Mouse (Mus musculus) neural tube, embryonic 14.5 days (tissue): ENCODE results near the gene Rrbp1. TPM values are rescaled to one million over a fixed set of nuclear protein-coding genes. Genes with fewer than 3 reads are reported as not detected.
A peak's percentile ranks its signal among the peaks of the same experiment; 100 is the strongest.

Experiments used
- ATAC-seq: fragments of 200-750 bp; cut with Nextera tagmentation; 2 replicates; pipeline ENCODE4 v1.8.0; 2017; ENCODE audit warnings: low read depth, mild to moderate bottlenecking, moderate TSS enrichment, moderate library complexity
- H3K27ac ChIP-seq: fragments of 300-500 bp; sonication (generic); 2 replicates; pipeline ENCODE4 v1.5.1; 2014; ENCODE audit warnings: low read depth, mild to moderate bottlenecking, control low read depth, low read length, moderate library complexity, mixed read lengths
- H3K27me3 ChIP-seq: fragments of 300-500 bp; sonication (generic); 2 replicates; pipeline ENCODE4 v1.6.1; 2014; ENCODE audit warnings: low read length; ENCODE audit not compliant: control insufficient read depth, insufficient read depth
- H3K36me3 ChIP-seq: fragments of 300-500 bp; sonication (generic); 2 replicates; pipeline ENCODE4 v1.6.1; 2014; ENCODE audit warnings: low read length, mixed read lengths; ENCODE audit not compliant: control insufficient read depth, insufficient read depth
- H3K4me1 ChIP-seq: fragments of 300-500 bp; sonication (generic); 2 replicates; pipeline ENCODE4 v1.6.1; 2014; ENCODE audit warnings: low read length; ENCODE audit not compliant: control insufficient read depth, insufficient read depth
- H3K4me2 ChIP-seq: fragments of 300-500 bp; sonication (generic); 2 replicates; pipeline ENCODE4 v1.6.1; 2014; ENCODE audit warnings: mild to moderate bottlenecking, low read depth, low read length, control low read depth
- H3K4me3 ChIP-seq: fragments of 300-500 bp; sonication (generic); 2 replicates; pipeline ENCODE4 v1.5.1; 2014; ENCODE audit warnings: low read depth, low read length, control low read depth, mixed read lengths
- H3K9ac ChIP-seq: fragments of 300-500 bp; sonication (generic); replicated peaks from 2 replicates; pipeline ENCODE4 v1.6.1; 2014; ENCODE audit warnings: low read depth, mild to moderate bottlenecking, control low read depth, low read length, mixed read lengths
- H3K9me3 ChIP-seq: fragments of 300-500 bp; sonication (generic); 2 replicates; pipeline ENCODE4 v1.6.1; 2016; ENCODE audit warnings: low read length; ENCODE audit not compliant: control insufficient read depth
- WGBS: fragments of 180-500 bp; shearing (Covaris S2); extraction: QIAGEN DNeasy Blood & Tissue Kit; methylation state at CpG from one replicate; pipeline ENCODE4 v1.1.7; 2014; 5-methylcytosine and 5-hydroxymethylcytosine counted together
- polyA plus RNA-seq: library from polyadenylated mRNA; unstranded; fragments of >200 nt; fragmentation: Nextera tagmentation; extraction: Ambion mirVana; gene quantifications from 2 replicates; pipeline ENCODE4 v1.2.1, GENCODE M21; 2014

The Rrbp1 gene
- polyA plus RNA-seq, 1 experiment from 2014 or later, result 32.7 TPM

DNA sequence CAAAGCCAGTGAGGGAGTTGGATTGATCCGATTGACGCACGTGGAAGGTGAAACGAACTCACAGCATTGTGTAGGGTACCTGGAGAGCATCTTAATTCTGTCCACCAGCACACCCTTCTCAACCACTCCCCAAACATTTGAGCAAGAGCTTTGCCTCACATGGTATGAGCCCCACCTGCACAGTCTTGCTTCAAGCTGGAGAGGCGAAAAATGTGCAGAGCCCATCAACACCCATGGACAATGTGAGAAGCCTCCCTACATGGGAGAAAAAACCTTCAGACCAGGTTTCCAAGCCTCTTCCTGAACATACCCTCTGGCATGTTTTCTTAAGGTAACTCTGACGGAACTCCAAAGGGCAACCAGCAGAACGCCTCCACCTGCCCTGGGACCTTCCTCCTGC lies 19.7 kb upstream of the Rrbp1 start:
- Histone ChIP-seq H3K9ac (no peak overlapping the region), H3K4me2 (no peak overlapping the region), H3K27ac (no peak overlapping the region), H3K27me3 (no peaks in the 10 kb centered on the region), H3K36me3 (no peaks in the 10 kb centered on the region), H3K9me3 (no peaks in the 10 kb centered on the region), H3K4me1 (no peaks in the 10 kb centered on the region), H3K4me3 (no peak overlapping the region)
- WGBS, result 88% methylated on average over 7 of the region's 7 CpGs
- ATAC-seq, result no peak

DNA sequence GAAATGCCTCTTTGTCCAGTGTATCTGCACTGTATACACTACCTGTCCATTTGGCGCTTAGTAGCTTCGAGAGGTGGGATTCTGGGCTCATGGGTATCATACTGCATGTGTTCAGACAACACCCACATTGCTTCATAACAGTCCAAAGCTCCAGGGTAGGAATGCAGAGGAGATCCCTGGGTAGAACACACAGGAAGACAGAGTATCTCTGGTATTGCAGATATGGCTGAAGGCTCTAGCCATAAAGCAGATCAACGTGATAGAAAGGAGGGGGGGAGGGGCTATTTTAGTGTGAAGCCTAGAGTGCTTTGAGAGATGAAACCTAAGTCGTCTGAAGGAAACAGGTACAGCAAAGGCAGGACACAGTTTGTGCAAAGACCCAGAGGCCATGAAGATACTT lies 15.4 kb upstream of the Rrbp1 start:
- H3K4me2 ChIP-seq, result no peak overlapping the region
- H3K9ac ChIP-seq, result no peak overlapping the region
- no peak overlapping the region for H3K4me3 ChIP-seq
- H3K4me1 ChIP-seq, result no peaks in the 10 kb centered on the region
- H3K27me3 ChIP-seq, result no peaks in the 10 kb centered on the region
- no peaks in the 10 kb centered on the region for H3K36me3 ChIP-seq
- no peak for ATAC-seq
- H3K27ac ChIP-seq, result no peak overlapping the region
- no peaks in the 10 kb centered on the region for H3K9me3 ChIP-seq
- 80% methylated on average over 4 of the region's 4 CpGs for WGBS

DNA sequence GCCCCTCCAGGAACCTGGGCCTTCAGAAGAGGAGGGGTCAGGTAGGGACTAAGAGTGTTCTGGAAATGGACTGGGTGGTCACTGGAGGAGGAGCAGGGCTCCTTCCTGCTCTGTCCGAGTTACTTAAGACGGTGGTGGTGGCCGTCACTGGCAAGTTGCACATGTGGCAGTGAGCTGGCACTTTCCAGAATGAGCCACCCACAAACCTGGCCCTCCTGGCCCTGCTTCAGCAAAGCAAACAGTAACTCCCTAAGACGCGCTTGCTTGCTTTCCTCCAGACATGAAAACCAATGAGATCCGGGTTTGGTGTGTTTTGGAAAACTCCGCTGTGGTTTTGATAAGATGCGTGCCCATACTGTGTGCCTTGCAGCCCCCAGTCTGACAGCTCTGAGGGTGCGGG lies 14.3 kb upstream of the Rrbp1 start:
- H3K36me3 ChIP-seq, result no peaks in the 10 kb centered on the region
- WGBS, result 91% methylated on average over 9 of the region's 9 CpGs
- no peak for ATAC-seq

DNA sequence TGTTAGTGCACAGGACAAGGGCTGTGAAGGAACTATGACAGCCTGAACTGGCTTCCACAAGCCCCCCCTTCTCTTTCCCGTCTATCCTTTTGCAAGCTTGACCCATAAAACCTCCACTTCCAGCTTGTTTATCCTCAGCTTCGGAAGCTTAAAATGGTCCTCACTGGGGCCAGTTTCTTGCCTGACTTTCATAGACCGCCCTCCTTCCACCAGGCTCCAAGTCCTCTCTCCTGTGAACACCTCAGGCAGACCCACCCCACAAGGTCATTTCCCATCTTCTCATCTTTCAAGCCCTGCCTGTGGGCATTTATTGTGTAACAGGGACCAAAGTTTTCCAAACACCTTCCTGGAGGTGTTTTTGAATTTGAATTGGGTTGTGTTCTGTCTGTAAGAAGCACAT lies 11.4 kb upstream of the Rrbp1 start:
- H3K9ac ChIP-seq, result no peak overlapping the region
- ATAC-seq, result no peak
- no peaks in the 10 kb centered on the region for H3K27me3 ChIP-seq
- H3K27ac ChIP-seq, result no peak overlapping the region
- WGBS, result 69% methylated on average over 3 of the region's 3 CpGs
- H3K9me3 ChIP-seq, result no peaks in the 10 kb centered on the region
- H3K36me3 ChIP-seq, result no peaks in the 10 kb centered on the region
- H3K4me1 ChIP-seq, result no peaks in the 10 kb centered on the region
- no peak overlapping the region for H3K4me2 ChIP-seq
- no peak overlapping the region for H3K4me3 ChIP-seq

More for the DNA sequence above, 14.3 kb upstream of the Rrbp1 start:
- Histone ChIP-seq H3K9ac (no peak overlapping the region), H3K4me2 (no peak overlapping the region), H3K27me3 (no peaks in the 10 kb centered on the region), H3K9me3 (no peaks in the 10 kb centered on the region), H3K4me3 (no peak overlapping the region), H3K4me1 (no peaks in the 10 kb centered on the region), H3K27ac (no peak overlapping the region)

DNA sequence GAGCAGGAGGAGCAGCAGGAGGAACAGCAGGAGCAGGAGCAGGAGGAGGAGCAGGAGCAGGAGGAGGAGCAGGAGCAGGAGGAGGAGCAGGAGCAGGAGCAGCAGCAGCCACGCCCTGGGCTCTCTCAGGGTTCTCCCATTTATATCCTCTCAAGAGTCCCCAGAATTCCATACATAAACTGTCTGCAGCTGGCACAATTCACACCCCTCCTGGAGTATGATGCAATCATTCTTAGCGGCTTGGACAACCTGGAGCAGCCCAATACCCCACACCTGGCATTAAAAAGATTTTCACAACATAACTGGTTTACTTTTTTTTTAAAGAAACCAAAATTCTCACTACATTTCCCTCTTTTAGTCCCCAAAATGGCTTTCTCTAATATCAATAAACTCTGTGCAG lies 8.9 kb upstream of the Rrbp1 start:
- Histone ChIP-seq H3K9me3 (no peaks in the 10 kb centered on the region), H3K4me1 (no peaks in the 10 kb centered on the region), H3K36me3 (no peaks in the 10 kb centered on the region), H3K27me3 (no peaks in the 10 kb centered on the region), H3K4me2 (no peak overlapping the region), H3K4me3 (no peak overlapping the region), H3K9ac (no peak overlapping the region), H3K27ac (no peak overlapping the region)
- WGBS, result 77% methylated on average over 2 of the region's 2 CpGs
- ATAC-seq, result no peak

DNA sequence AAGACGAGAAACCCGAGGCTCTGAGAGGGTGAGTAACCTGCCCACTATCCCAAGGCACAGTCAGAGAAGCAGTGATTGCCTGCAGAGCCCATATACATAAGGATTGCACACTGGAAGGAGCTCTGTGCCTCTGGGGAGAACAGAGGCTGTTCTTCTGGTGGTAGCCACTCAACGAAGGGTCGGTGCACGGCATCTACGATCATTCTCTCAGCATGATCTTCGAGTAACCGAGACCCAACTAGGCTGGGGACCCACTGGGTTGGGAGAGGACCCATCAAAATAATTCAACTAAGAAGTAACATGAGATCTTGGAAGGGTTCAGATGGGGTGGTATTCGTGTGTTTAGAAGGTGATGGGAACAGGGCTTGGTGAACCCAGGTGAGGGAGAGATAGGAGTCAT lies 4.8 kb upstream of the Rrbp1 start:
- no peaks in the 10 kb centered on the region for H3K9me3 ChIP-seq
- H3K4me2 ChIP-seq, result no peak overlapping the region
- 86% methylated on average over 9 of the region's 9 CpGs for WGBS
- no peak overlapping the region for H3K9ac ChIP-seq
- H3K4me1 ChIP-seq, result no peaks in the 10 kb centered on the region
- no peaks in the 10 kb centered on the region for H3K27me3 ChIP-seq
- ATAC-seq, result no peak
- H3K4me3 ChIP-seq, result no peak overlapping the region
- no peak overlapping the region for H3K27ac ChIP-seq
- H3K36me3 ChIP-seq, result no peaks in the 10 kb centered on the region

DNA sequence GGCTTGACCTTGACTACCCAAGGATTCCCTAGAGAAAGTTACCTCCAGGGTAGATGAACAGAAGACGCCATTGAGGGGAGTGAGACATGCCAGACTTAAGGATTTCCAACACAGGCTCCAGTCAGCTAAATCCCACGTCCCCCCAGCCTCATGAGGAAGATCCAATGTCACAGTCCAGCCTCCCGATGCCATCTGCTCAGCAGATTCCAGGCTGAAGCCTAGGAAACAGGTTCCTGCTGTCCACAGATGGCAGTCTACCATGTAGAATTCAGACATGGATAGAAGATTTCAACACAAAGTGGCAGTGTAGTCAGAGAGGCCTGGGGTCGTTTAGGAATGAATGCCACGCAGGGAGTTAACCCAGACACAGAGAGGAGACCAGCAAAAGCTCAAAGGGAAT lies 3.4 kb upstream of the Rrbp1 start:
- Histone ChIP-seq H3K9ac (no peak overlapping the region), H3K27ac (no peak overlapping the region), H3K36me3 (no peaks in the 10 kb centered on the region), H3K4me3 (no peak overlapping the region), H3K27me3 (no peaks in the 10 kb centered on the region), H3K4me1 (no peaks in the 10 kb centered on the region), H3K4me2 (no peak overlapping the region), H3K9me3 (no peaks in the 10 kb centered on the region)
- 51% methylated on average over 5 of the region's 5 CpGs for WGBS
- no peak for ATAC-seq

DNA sequence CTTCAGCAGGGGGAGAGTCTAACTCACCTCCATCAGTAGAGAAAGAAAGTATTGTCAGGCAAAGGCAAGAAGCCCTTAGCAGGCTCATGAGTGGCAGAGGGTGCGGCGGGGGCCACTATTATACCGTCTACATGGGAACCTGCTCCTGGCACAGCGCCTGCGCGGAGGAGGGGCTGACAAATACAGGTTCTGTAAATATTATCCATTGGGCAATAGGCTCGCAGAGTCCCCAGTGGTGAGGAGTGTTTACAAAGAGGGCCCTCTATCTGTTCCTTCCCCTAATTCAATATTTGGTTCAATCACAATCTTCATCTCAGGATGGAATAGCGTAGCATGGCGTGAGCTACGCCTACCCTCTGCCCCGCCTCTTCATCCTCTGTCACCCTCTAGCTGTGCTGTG lies 3.0 kb upstream of the Rrbp1 start:
- no peaks in the 10 kb centered on the region for H3K27me3 ChIP-seq
- no peaks in the 10 kb centered on the region for H3K4me1 ChIP-seq
- H3K27ac ChIP-seq, result no peak overlapping the region
- H3K36me3 ChIP-seq, result no peaks in the 10 kb centered on the region
- H3K4me2 ChIP-seq, result no peak overlapping the region
- ATAC-seq, result no peak
- no peak overlapping the region for H3K9ac ChIP-seq
- no peak overlapping the region for H3K4me3 ChIP-seq
- 87% methylated on average over 11 of the region's 11 CpGs for WGBS
- no peaks in the 10 kb centered on the region for H3K9me3 ChIP-seq

DNA sequence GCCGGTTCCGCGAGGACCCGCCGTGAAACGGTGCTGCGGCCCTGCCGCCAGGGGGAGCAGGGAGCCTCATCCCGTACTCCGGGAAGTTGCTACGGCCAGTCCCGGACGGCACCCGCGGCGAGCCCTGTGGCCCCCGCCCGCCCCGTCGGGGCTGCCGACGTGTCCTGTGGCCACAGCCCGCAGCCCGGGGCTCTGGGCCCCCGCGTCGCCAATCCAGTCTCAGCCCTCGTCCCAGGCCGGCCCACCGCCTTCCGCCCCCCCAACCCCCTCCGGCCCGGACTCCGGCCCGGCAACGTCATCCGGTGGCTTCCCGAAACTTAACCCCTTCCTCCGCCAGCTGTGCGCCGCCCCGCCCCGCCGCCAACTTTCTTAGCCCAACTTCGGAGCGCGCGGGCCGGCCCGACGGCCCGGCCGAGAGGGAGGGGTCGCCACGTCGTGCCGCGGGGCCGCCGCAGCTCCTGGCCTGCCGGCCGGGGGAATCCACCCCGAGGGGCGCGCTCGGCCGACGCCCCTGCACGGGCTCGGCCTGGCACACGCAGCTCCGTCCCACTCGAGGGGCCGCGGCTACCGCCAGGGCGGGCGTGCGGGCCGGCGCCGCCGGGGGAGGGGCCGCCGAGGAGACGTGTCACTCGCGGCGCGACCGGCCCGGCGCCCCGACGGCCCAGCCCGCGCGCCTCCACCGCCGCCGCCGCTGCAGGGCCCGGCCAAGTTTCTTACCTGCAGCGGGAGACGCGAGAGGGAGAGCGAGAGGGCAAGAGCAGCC lies 600 bp downstream of the Rrbp1 start:
- no peaks in the 10 kb centered on the region for H3K36me3 ChIP-seq
- under 1% methylated on average over 51 of the region's 107 CpGs for WGBS
- ATAC-seq, result peak; percentile 50
- H3K27me3 ChIP-seq, result no peaks in the 10 kb centered on the region
- no peaks in the 10 kb centered on the region for H3K4me1 ChIP-seq
- peak overlapping the region; percentile 76 for H3K9ac ChIP-seq
- no peaks in the 10 kb centered on the region for H3K9me3 ChIP-seq
- H3K4me3 ChIP-seq, result peak overlapping the region; percentile 86
- H3K4me2 ChIP-seq, result peak overlapping the region; percentile 54
- peak overlapping the region; percentile 85 for H3K27ac ChIP-seq
